Mouse (Mus musculus): ENCODE data around the gene Gart. TPM values are rescaled to one million over a fixed set of nuclear protein-coding genes. Genes with fewer than 3 reads are reported as not detected.

Gene Gart
- total RNA-seq, 2 experiments from 2014 or later: 60.8 to 63.1 TPM

DNA sequence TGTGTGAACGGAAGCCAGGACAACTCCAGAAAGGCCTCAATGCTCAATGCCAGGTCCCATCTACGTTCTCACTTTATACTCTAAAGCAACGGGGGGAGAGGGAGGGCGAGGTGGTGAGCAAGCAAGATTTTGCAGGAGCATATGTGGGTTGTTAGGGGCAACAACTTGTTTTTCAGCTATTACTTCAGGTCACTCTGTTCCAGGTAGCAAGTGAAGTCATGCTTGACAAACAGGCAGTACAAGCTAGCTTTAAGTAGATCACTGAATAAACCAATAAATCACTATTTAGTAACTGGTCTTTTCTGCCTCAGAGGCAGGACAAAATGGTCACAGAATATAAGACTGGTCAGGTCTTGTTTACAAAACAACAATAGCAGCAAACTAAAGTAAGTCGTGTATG, 61.1 kb downstream of the Gart start:
- no peak for ATAC-seq (replicated peaks; ENCODE audit: low FRiP score, poor library complexity, severe bottlenecking)

- ATAC-seq (replicated peaks; ENCODE audit: low FRiP score, poor library complexity, severe bottlenecking): no peak
Measured at GRCm38 (mm10) chr16:91582307-91582706, 64.4 kb downstream of the Gart start.

DNA sequence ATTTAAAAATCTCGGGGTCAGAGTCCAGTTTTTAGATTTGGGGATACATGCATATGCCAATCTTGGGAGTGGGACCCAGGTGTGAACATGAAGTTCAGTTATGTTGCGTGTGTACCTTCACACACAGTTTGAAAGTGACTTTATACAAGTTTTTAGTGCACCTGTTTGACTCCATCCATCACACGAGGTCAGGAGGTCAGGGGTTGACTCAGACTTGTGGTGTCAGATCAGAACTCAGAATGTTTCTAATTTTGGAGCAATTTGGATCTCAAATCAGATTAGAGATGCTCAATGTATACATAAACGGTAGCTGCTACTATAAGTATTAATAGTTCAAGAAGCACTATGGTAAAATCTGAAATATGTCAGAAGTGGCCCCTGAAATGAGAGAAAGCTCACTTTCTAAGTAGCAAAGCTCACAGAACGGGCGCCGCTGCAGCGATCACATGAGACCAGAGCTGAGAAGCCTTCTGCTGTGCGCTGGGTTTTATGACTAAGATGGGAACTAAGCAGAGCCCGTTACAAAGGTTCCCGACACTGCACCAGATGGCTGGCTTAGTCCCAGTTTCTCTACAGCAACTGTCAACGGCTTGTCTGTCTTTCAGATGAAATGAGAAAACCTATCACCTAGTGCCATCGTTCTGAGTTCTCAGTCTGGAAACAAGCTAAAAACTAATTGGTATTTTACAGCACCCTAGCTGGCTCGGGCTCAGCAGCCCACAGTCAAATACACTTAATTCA, 67.6 kb downstream of the Gart start:
- ATAC-seq (replicated peaks; ENCODE audit: low FRiP score, poor library complexity, severe bottlenecking): no peak

- ATAC-seq (replicated peaks; ENCODE audit: low FRiP score, poor library complexity, severe bottlenecking): no peak
Measured at GRCm38 (mm10) chr16:91575151-91575550, 71.6 kb downstream of the Gart start.

Other genes starting within 250 kb of the Gart start
- 21.8 and 37.8 TPM in 2 replicates for gene Il10rb, start 240.8 kb downstream of the Gart start, total RNA-seq (2015; ENCODE audit: low replicate concordance)
- gene Il10rb, start 240.8 kb downstream of the Gart start, total RNA-seq (2017; ENCODE audit: low replicate concordance): 20.5 and 33.1 TPM in 2 replicates
- gene Ifnar1, start 161.7 kb downstream of the Gart start, total RNA-seq (2015; ENCODE audit: low replicate concordance): 31.9 and 32.1 TPM in 2 replicates
- gene Ifnar1, start 161.7 kb downstream of the Gart start, total RNA-seq (2017; ENCODE audit: low replicate concordance): 38.1 and 46.3 TPM in 2 replicates
- gene Ifngr2, start 99.9 kb downstream of the Gart start, total RNA-seq (2015; ENCODE audit: low replicate concordance): 5.4 and 6.1 TPM in 2 replicates
- 2.3 and 5.8 TPM in 2 replicates for gene Ifngr2, start 99.9 kb downstream of the Gart start, total RNA-seq (2017; ENCODE audit: low replicate concordance)
- 19.8 and 22.2 TPM in 2 replicates for gene Tmem50b, start 49.2 kb downstream of the Gart start, total RNA-seq (2015; ENCODE audit: low replicate concordance)
- 9.2 and 10.7 TPM in 2 replicates for gene Tmem50b, start 49.2 kb downstream of the Gart start, total RNA-seq (2017; ENCODE audit: low replicate concordance)
- gene Dnajc28, start 27.9 kb downstream of the Gart start, total RNA-seq (2015; ENCODE audit: low replicate concordance): 1.3 and 2.2 TPM in 2 replicates
- gene Dnajc28, start 27.9 kb downstream of the Gart start, total RNA-seq (2017; ENCODE audit: low replicate concordance): 3.1 and 3.5 TPM in 2 replicates
- 365 and 449 TPM in 2 replicates for gene Son, start 554 bp upstream of the Gart start, total RNA-seq (2015; ENCODE audit: low replicate concordance)
- 237 and 325 TPM in 2 replicates for gene Son, start 554 bp upstream of the Gart start, total RNA-seq (2017; ENCODE audit: low replicate concordance)
- 97.3 and 123 TPM in 2 replicates for gene Donson, start 41.8 kb upstream of the Gart start, total RNA-seq (2015; ENCODE audit: low replicate concordance)
- gene Donson, start 41.8 kb upstream of the Gart start, total RNA-seq (2017; ENCODE audit: low replicate concordance): 212 and 232 TPM in 2 replicates
- gene Cryzl1, start 82.0 kb upstream of the Gart start, total RNA-seq (2015; ENCODE audit: low replicate concordance): 49.7 and 69.6 TPM in 2 replicates
- gene Cryzl1, start 82.0 kb upstream of the Gart start, total RNA-seq (2017; ENCODE audit: low replicate concordance): 79.6 and 125 TPM in 2 replicates
- 133 and 192 TPM in 2 replicates for gene Itsn1, start 82.3 kb upstream of the Gart start, total RNA-seq (2015; ENCODE audit: low replicate concordance)
- 435 and 485 TPM in 2 replicates for gene Itsn1, start 82.3 kb upstream of the Gart start, total RNA-seq (2017; ENCODE audit: low replicate concordance)

Data from erythroid progenitor cell, adult 5-6 weeks (primary cell).